Mouse (Mus musculus) olfactory bulb, adult 2 months (tissue): ENCODE data around the gene Klc3. TPM values are rescaled to one million over a fixed set of nuclear protein-coding genes. Genes with fewer than 3 reads are reported as not detected.

Experiments
- H3K27ac ChIP-seq: fragments of 200-500 bp; 2 replicates; pipeline ENCODE4 v1.5.1; 2012; ENCODE audit warnings: low read depth, low read length; ENCODE audit not compliant: insufficient read depth
- H3K4me1 ChIP-seq: fragments of 200-500 bp; 2 replicates; pipeline ENCODE4 v1.6.1; 2012; ENCODE audit warnings: low read length; ENCODE audit not compliant: control insufficient read depth, insufficient read depth
- H3K4me3 ChIP-seq: fragments of 200-500 bp; 2 replicates; pipeline ENCODE4 v1.5.1; 2012; ENCODE audit warnings: mild to moderate bottlenecking, low read depth, low read length, moderate library complexity; ENCODE audit not compliant: insufficient read depth
- CTCF ChIP-seq: fragments of 200-500 bp; IDR thresholded peaks from 2 replicates; pipeline ENCODE4 v1.5.1; 2012; ENCODE audit warnings: low read depth, mild to moderate bottlenecking, low read length, moderate library complexity; ENCODE audit not compliant: insufficient read depth
- POLR2A ChIP-seq: fragments of 200-500 bp; IDR thresholded peaks from 2 replicates; pipeline ENCODE4 v1.6.1; 2012; ENCODE audit warnings: mild to moderate bottlenecking, low read depth, low read length, moderate library complexity; ENCODE audit not compliant: insufficient read depth
- WGBS: fragments of 180-500 bp; shearing (Covaris S2); methylation state at CpG from one replicate; pipeline ENCODE4 v1.1.7; 2018; 5-methylcytosine and 5-hydroxymethylcytosine counted together
- polyA plus RNA-seq: library from polyadenylated mRNA; stranded (reverse); fragments of >200 nt; gene quantifications from 2 replicates; pipeline ENCODE4 v1.2.4, GENCODE M21; 2012; ENCODE audit warnings: low replicate concordance; ENCODE audit not compliant: missing spikeins, insufficient read depth, insufficient read length

The Klc3 gene
- polyA plus RNA-seq, 1 experiment = not detected

DNA sequence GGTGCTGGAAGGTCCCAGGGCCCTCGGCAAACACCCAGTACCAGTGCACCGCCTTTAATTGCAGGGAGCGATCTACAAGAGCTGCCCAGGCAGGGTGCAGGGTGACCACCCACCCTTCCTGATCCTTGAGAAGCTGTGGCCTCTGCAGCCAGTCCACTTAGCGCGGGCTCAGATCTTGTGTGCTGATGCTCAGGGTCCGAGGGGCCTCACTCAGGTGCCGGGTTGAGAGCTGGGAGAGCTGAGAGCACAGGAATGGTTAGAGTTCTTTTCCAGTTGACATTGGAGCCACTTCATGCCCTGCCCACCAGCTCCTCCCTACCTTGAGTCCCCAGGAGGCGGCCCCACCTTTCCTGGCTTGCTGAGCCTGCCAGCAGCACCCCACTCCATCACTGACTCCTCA, 9.4 kb downstream of the Klc3 start:
- H3K4me1 ChIP-seq = no peaks in the 10 kb centered on the region
- 93% methylated on average over 8 of the region's 8 CpGs for whole genome bisulfite sequencing
- TF ChIP-seq CTCF = no peak
- TF ChIP-seq POLR2A = no peak

DNA sequence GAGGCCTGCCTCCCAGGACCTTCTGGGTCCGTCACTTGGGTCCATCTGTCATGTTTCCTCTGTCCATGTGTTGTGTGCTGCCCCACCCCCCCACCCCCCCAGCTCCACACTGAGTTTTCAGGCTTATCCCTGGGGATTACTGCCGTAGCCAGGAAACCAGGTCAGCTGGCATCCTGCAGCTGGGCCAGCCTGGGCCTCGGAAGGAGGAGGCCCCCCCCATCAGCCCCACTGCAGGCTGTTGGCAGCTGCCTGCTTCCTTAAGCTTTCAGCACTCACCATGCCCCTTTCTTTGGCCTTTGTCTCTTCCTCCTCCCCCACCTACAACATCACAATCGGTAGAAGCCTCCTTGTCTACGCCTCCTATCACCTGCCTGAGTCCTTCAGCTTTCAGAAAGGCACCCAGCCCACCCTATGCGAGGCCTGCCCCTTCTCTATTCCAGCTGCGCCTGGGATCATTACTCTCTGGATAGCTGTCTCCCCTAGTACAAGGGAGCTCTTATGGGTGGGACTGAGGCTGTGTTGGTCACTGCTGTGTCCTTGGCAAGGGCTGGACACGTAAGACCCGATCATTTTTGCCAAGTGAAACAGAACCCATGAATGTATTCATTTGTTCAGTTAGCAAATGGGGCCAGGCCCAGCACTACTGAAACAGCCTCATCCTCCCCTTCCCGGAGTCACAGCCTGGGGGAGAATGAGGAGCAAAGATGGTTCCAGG, 15.0 kb downstream of the Klc3 start:
- WGBS = 59% methylated on average over 10 of the region's 10 CpGs
- Histone ChIP-seq H3K27ac (no peak overlapping the region), H3K4me1 (peaks cover 11% of the 10 kb centered on the region), H3K4me3 (no peak overlapping the region)
- TF ChIP-seq POLR2A (no peak), CTCF (no peak)

More for the DNA sequence above, 9.4 kb downstream of the Klc3 start:
- Histone ChIP-seq H3K4me3 (no peak overlapping the region), H3K27ac (no peak overlapping the region)

DNA sequence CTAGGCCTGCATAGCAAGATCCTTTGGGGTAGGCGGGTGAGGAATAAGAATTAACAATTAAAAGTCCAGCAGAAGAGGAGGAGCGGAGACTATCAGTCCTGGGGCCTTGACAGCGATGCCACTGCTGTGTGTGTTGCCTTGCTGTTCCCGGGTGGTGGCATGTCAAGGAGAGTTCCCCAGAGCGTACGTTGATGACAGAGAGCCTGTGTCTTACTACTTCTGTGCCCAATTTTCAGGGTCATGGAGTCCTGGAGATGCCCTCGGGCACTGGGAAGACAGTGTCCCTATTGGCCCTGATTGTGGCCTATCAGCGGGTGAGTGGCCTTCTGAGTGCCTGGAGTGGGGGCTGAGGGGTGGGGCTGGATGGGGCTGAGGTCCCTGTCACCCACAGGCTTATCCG, 20.2 kb downstream of the Klc3 start:
- Histone ChIP-seq H3K27ac (no peak overlapping the region), H3K4me3 (no peak overlapping the region), H3K4me1 (peaks cover 8% of the 10 kb centered on the region)
- TF ChIP-seq POLR2A (no peak), CTCF (no peak)
- 88% methylated on average over 9 of the region's 9 CpGs for WGBS

DNA sequence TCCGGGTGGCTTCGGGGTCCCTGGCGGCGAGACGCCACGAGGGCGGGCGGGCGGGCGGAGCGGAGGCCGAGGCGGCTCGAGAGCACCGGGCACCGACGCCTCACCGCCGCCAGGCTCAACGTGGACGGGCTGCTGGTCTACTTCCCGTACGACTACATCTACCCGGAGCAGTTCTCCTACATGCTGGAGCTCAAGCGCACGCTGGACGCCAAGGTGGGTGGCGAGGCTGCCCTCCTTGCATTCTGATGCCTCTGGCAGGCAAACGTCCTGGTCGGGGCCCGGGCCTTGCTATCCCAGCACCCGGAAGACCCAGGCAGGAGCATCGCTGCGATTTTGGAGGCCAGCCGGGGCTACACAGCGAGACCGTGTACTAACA, 21.8 kb downstream of the Klc3 start:
- under 1% methylated on average over 29 of the region's 37 CpGs for WGBS
- no peak for TF ChIP-seq CTCF
- no peak for TF ChIP-seq POLR2A
- Histone ChIP-seq H3K4me3 (peak overlapping the region; percentile 94), H3K4me1 (peaks cover 8% of the 10 kb centered on the region), H3K27ac (no peak overlapping the region)

DNA sequence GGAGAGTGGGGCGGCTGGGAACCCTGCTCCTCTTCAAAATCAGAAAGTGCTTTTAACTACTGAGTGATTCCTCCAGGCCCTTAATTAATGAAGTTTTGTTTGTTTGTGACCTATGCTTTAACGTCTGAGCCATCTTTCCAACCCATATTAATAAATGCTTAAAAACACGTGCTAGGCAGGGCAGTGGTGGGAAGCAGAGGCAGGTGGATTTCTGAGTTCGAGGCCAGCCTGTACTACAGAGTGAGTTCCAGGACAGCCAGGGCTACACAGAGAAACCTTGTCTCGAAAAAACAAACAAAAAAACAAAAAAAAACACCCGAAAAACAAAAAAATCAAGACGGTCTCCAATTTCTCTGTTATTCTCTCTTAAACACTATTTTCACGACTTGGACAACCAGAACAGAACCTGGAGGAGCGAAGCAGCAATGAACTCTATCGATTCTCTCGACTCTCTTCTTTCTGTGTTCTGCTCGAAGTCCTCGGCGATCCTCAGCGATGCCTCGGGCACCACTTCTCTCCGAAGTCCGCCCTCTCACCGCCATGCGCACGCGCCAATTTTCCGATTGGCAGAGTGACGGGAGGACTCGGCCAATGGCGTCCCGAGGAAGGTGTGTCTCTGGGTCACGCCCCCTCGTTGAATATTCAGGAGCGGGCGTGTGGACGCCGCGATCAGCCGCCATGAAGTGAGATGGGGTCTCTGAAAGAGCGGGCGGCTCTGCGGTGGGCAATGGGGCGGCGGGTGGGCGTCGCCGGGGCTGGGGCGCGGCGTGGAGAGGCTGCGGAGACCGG, 22.3 kb downstream of the Klc3 start, which contains the start of gene Ercc2:
Ercc2 (plus strand) TSS at position 634 of the 789 bp plus-strand sequence.
- peaks cover 8% of the 10 kb centered on the region for H3K4me1 ChIP-seq
- no peak within 1 kb of the TSS for H3K27ac ChIP-seq
- TF ChIP-seq CTCF = no peak
- TF ChIP-seq POLR2A = peak; percentile 50; the same call in 1 of the 2 replicates
- peak within 1 kb of the TSS; percentile 94 for H3K4me3 ChIP-seq
- 6% methylated on average over 44 of the region's 48 CpGs for WGBS

DNA sequence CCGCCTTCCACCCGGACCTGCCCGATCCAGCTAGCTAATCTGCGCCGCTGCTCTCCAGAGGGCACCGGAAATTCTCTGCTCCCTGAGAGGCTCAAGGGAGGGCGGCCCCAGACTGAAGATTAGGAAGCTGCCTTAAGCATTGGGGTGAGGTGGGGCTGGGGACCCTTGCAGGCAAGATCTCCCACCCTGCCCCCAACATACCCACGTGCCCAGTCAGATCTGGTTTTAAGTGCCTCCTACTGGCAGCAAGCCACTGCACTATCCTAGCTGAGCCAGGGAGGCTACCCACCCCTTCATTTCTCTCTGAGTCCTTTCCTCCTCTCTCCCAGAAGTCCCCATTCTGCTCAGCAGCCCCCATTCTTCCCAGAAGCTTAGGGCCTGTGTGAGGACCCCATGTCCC, 25.9 kb downstream of the Klc3 start:
- no peak for TF ChIP-seq POLR2A
- no peak for TF ChIP-seq CTCF
- no peak overlapping the region for H3K27ac ChIP-seq
- H3K4me3 ChIP-seq = no peak overlapping the region
- H3K4me1 ChIP-seq = no peaks in the 10 kb centered on the region
- 75% methylated on average over 8 of the region's 8 CpGs for WGBS

DNA sequence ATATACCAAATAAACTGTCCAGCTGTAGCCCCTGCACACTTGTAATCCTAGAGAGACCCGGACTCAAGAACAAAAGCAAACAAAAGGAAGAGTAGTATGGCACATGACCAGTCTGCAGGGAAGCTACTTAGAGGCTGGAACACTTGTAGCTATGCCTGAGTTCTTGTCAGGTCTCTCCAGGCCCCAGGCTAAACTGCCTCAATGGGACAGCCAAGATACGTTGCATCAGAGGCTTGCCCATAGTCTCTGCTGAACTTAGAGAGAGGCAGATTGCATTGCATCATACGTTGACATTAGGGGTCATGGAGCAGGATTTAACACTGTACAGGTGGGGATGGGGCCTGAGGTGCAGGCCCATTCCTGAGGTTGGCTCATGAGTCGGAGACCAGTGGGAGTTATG, 27.9 kb downstream of the Klc3 start:
- H3K4me1 ChIP-seq = no peaks in the 10 kb centered on the region
- TF ChIP-seq CTCF (no peak), POLR2A (no peak)
- 92% methylated on average over 4 of the region's 4 CpGs for WGBS
- H3K4me3 ChIP-seq = no peak overlapping the region
- H3K27ac ChIP-seq = no peak overlapping the region

DNA sequence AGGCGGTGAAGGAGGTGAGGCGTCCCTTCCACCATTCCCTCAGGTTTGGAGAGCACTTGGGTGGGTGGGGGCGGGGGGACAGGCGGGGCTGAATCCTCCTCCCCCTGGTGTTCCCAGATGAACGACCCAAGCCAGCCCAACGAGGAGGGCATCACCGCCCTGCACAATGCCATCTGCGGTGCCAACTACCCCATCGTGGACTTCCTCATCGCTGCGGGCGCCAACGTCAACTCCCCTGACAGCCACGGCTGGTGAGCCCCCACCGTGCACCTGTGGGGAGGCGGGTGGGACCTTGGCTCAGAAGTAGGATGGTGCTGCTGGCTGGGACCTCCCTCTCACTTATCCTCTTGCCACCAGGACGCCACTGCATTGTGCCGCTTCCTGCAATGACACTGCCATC, 28.5 kb downstream of the Klc3 start:
- Histone ChIP-seq H3K27ac (no peak overlapping the region), H3K4me3 (no peak overlapping the region), H3K4me1 (no peaks in the 10 kb centered on the region)
- no peak for TF ChIP-seq CTCF
- no peak for TF ChIP-seq POLR2A
- 75% methylated on average over 18 of the region's 18 CpGs for WGBS

DNA sequence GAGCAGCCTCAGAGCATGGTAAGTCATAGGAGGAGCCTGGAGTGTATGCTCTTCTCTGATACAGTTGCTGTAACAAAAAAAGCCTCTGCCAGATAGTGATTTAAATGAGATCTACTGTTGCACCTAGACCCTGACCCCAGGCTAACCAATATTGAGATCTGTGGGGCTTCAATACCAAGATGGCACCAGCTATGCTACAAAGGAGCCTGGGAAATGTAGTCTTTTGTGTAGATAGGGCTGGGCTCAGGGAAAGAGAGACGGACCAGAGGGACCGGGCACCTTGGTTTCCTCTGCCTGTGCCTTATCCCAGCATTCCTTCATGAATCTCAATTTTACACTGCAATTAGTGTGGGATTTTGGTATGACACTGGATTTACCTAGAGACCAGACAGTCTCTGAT, 30.5 kb downstream of the Klc3 start:
- peaks cover 9% of the 10 kb centered on the region for H3K4me1 ChIP-seq
- TF ChIP-seq POLR2A (no peak), CTCF (no peak)
- 86% methylated on average over 2 of the region's 2 CpGs for WGBS
- no peak overlapping the region for H3K27ac ChIP-seq
- H3K4me3 ChIP-seq = no peak overlapping the region
